Mouse (Mus musculus): Measurements from ENCODE around the gene Lrrc8d. TPM values are rescaled to one million over a fixed set of nuclear protein-coding genes. Genes with fewer than 3 reads are reported as not detected.
A peak's percentile ranks its signal among the peaks of the same experiment; 100 is the strongest.

Lrrc8d gene
- polyA plus RNA-seq, 1 experiment: 0.09 TPM

DNA sequence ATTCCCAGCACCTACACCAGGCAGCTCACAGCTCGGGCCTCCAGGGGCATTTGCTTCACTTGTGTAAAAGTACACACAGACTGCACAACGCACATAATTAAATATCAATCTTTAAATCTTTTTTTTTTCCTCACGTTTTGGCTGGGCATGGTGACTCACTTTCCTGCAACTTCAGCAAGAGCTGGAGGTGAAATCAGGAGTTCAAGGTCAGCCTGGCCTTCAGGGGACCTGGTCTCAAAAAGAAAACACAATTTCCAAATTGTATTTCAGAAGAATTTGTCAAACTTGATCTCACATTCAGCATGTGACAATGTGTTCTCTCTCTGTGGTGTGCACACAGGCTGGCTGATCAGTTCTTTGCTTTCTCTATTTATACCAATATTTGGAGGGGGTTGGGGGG lies 1.9 kb upstream of the Lrrc8d start:
- Histone ChIP-seq H3K36me3 (ENCODE audit: control insufficient read depth) (no peaks in the 10 kb centered on the region), H3K4me1 (ENCODE audit: control insufficient read depth) (peaks cover 32% of the 10 kb centered on the region), H3K4me3 (replicated peaks) (no peak overlapping the region), H3K9me3 (ENCODE audit: control insufficient read depth, low read length) (no peaks in the 10 kb centered on the region), H3K27me3 (ENCODE audit: control insufficient read depth) (peaks cover 47% of the 10 kb centered on the region)
- no peak for TF ChIP-seq TAL1 (IDR thresholded peaks at IDR 0.05; ENCODE audit: low read length)
- no peak for TF ChIP-seq GATA1 (IDR thresholded peaks at IDR 0.05; ENCODE audit: low read length)

DNA sequence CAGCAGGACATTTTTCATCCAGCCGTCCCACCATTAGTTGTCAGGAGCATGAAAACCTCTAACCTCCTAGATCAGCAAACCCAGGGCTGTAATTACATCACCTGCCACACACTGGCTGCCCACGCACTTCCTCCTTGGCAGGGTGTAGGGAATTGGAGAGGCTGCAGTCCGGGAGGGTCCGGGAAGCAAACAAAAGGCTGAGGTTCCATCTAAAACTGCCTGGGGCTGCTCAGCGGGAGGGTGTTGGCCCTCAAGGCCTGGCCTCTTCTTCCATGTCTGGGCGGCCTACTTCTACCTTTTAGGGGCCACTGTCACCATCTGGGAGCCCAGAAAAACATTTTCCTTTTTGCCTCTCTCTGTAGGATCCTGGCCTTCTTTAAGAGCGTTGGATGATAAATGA lies 1.1 kb upstream of the Lrrc8d start:
- TF ChIP-seq GATA1 (IDR thresholded peaks at IDR 0.05; ENCODE audit: low read length): no peak
- no peak for TF ChIP-seq TAL1 (IDR thresholded peaks at IDR 0.05; ENCODE audit: low read length)
- H3K9me3 ChIP-seq (ENCODE audit: control insufficient read depth, low read length): no peaks in the 10 kb centered on the region
- peaks cover 38% of the 10 kb centered on the region for H3K4me1 ChIP-seq (ENCODE audit: control insufficient read depth)
- H3K4me3 ChIP-seq (replicated peaks): no peak overlapping the region
- H3K36me3 ChIP-seq (ENCODE audit: control insufficient read depth): no peaks in the 10 kb centered on the region
- H3K27me3 ChIP-seq (ENCODE audit: control insufficient read depth): peaks cover 51% of the 10 kb centered on the region

DNA sequence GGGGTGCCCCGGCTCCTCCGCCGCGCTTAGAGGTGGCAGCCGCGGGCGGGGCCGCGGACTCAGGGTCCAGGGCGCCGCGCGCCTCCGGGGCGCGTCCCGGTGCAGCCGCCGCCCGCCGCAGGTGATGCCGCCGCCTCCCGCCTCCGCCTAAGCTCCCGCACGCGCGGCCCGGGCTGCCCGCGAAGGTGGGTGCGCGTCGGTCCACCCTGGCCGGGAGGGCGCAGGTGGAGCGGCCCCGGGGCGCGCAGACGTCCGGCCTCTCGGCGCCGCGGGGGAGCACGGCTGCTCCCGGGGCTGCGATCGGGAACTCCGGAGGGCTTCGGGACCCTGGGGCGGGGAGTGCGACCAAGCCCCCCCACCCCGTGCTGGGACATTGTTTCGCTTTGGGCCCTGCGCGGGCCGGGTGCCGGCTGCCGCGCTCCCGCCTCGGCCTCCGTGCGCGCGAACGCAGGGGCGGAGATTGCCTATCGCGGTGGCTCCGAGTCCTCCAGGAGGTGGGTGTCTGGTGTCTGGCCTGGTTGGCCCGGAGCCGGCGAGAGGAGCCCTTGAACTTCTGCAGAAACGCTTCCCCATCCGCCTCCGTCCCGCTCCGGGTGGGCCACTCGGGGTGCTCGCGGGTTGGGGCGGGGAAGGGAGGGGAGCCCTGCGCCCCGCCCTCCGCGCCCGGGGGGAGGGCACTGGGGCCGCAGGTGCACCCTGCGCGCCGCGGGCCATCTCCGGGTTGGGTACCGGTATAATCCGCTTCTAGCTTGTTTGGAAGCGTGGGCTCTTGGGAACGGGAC lies 492 bp downstream of the Lrrc8d start:
- Histone ChIP-seq H3K9me3 (ENCODE audit: control insufficient read depth, low read length) (no peaks in the 10 kb centered on the region), H3K4me1 (ENCODE audit: control insufficient read depth) (peaks cover 38% of the 10 kb centered on the region)
- TF ChIP-seq TAL1 (IDR thresholded peaks at IDR 0.05; ENCODE audit: low read length) (no peak), GATA1 (IDR thresholded peaks at IDR 0.05; ENCODE audit: low read length) (no peak)

DNA sequence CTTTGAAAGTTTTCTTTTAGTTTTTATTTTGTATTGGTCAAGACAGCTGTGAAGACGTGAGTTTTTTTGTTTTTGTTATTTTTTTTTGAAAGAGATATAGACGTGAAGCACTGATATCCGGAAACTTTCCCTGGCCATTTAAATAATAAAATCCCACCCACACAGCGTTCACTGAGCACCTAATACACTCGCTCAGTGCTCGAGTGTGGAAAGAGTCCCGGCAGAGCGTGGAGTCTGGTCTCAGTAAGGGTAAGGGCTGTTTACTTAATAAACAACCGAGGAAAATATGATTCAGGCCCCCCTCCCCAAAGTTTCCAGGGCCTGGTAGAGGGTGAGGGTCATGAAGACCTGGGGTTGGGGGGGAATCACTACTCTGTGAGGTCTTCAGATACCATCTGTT lies 1.6 kb downstream of the Lrrc8d start:
- H3K36me3 ChIP-seq (ENCODE audit: control insufficient read depth): no peaks in the 10 kb centered on the region
- peaks cover 51% of the 10 kb centered on the region for H3K27me3 ChIP-seq (ENCODE audit: control insufficient read depth)
- H3K4me1 ChIP-seq (ENCODE audit: control insufficient read depth): peaks cover 38% of the 10 kb centered on the region
- peak overlapping the region; percentile 75 for H3K4me3 ChIP-seq (replicated peaks)
- TF ChIP-seq TAL1 (IDR thresholded peaks at IDR 0.05; ENCODE audit: low read length) (no peak), GATA1 (IDR thresholded peaks at IDR 0.05; ENCODE audit: low read length) (no peak)
- H3K9me3 ChIP-seq (ENCODE audit: control insufficient read depth, low read length): no peaks in the 10 kb centered on the region

More for the DNA sequence above, 492 bp downstream of the Lrrc8d start:
- Histone ChIP-seq H3K36me3 (ENCODE audit: control insufficient read depth) (no peaks in the 10 kb centered on the region), H3K4me3 (replicated peaks) (peak overlapping the region; percentile 75), H3K27me3 (ENCODE audit: control insufficient read depth) (peaks cover 51% of the 10 kb centered on the region)

DNA sequence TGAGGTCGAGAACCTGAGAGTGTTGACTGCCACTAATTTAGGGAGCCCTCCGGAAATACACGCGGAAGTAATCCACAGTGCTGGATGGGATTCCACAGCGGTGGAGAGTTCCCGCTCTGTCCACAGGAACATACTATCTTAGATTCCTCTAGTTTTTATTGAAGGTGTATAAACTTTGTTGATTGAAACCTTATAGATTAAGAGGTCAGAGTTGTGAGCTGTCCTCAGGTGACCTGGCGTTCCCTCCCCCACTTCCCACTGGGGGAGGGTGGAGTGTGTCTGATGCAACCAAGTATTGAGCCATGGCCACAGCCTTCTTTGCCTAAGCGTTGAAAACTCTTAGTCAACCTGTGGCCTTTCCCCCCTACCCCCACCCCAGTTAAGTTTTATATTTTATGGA lies 2.1 kb downstream of the Lrrc8d start:
- Histone ChIP-seq H3K9me3 (ENCODE audit: control insufficient read depth, low read length) (no peaks in the 10 kb centered on the region), H3K36me3 (ENCODE audit: control insufficient read depth) (no peaks in the 10 kb centered on the region), H3K27me3 (ENCODE audit: control insufficient read depth) (peaks cover 51% of the 10 kb centered on the region), H3K4me3 (replicated peaks) (no peak overlapping the region), H3K4me1 (ENCODE audit: control insufficient read depth) (peaks cover 38% of the 10 kb centered on the region)
- no peak for TF ChIP-seq GATA1 (IDR thresholded peaks at IDR 0.05; ENCODE audit: low read length)
- TF ChIP-seq TAL1 (IDR thresholded peaks at IDR 0.05; ENCODE audit: low read length): no peak

DNA sequence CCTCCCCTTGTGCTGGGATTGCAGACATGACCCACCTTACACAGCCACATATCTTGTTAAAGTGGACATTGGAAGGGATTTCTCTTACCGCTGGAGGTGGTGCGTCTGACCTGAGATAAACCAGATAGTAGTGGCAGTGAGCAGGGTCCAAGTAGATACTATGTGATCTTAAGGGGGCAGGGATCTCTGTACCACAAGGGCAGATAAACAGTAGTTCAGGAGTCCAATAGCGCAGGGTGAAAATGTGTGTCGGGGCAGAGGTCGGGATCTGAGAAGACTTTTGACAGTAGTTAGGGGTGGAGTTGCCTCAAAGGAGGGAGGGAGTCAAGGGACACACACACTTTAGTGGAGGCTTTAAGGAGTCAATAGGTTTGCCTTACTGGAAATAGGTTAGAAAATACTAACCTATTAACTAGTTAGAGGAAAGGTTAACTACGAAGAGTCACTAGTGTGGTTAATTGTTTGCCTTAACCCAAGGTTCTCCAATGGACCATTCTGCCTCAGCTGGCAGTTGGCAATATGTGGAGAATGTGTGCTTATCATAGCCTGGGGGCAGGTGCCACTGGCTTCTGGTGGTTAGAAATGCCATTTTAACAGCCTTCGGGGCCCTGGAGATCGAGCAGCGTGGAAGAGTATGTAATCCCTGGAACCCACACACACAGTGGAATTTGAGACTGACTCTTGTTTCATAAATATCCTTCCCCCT lies 3.0 kb downstream of the Lrrc8d start:
- Histone ChIP-seq H3K4me3 (replicated peaks) (no peak overlapping the region), H3K27me3 (ENCODE audit: control insufficient read depth) (peaks cover 51% of the 10 kb centered on the region), H3K4me1 (ENCODE audit: control insufficient read depth) (peaks cover 40% of the 10 kb centered on the region), H3K9me3 (ENCODE audit: control insufficient read depth, low read length) (no peaks in the 10 kb centered on the region), H3K36me3 (ENCODE audit: control insufficient read depth) (no peaks in the 10 kb centered on the region)
- TF ChIP-seq TAL1 (IDR thresholded peaks at IDR 0.05; ENCODE audit: low read length) (no peak), GATA1 (IDR thresholded peaks at IDR 0.05; ENCODE audit: low read length) (no peak)

DNA sequence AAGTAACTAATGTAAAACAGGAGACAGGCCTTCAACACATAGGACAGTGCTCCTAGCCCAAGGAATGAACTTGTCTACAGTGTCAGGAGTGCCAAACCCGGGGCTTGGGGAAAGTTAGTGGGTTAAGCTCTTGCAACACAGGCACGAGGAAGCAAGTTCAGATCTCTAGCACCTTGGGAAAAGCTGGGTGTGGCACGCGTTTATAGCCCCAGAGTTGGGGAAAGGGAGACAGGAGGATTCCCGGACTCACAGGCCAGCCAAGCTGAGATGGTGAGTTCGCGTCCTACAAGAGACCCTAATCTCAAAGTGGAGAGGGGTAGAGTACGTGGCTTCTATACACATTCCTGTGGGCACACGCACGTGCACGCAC lies 3.5 kb downstream of the Lrrc8d start:
- H3K4me3 ChIP-seq (replicated peaks): no peak overlapping the region
- TF ChIP-seq TAL1 (IDR thresholded peaks at IDR 0.05; ENCODE audit: low read length): no peak
- no peaks in the 10 kb centered on the region for H3K36me3 ChIP-seq (ENCODE audit: control insufficient read depth)
- no peaks in the 10 kb centered on the region for H3K9me3 ChIP-seq (ENCODE audit: control insufficient read depth, low read length)
- H3K27me3 ChIP-seq (ENCODE audit: control insufficient read depth): peaks cover 45% of the 10 kb centered on the region
- peaks cover 40% of the 10 kb centered on the region for H3K4me1 ChIP-seq (ENCODE audit: control insufficient read depth)

DNA sequence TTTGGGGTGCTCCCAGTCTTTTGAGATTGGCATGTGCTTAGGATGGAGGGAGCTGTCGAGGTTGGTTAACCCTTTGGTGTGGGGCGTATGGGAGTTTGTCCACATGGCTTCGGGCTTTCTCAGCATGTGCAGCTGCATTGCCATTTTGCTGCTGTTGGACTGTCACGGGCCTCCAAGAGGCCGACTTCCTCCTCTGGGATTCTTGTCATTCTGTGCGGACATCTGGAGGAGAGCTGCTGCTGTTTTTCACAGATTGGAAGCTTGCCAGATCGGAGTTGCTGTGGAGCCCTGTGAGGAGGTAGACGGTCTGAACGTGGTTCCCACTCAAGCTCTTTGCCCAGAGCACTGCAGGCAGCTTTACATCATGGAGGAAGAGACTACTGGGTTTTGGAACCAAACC lies 4.8 kb downstream of the Lrrc8d start:
- Histone ChIP-seq H3K9me3 (ENCODE audit: control insufficient read depth, low read length) (no peaks in the 10 kb centered on the region), H3K4me3 (replicated peaks) (no peak overlapping the region), H3K4me1 (ENCODE audit: control insufficient read depth) (peaks cover 35% of the 10 kb centered on the region), H3K27me3 (ENCODE audit: control insufficient read depth) (peaks cover 33% of the 10 kb centered on the region), H3K36me3 (ENCODE audit: control insufficient read depth) (no peaks in the 10 kb centered on the region)
- TF ChIP-seq TAL1 (IDR thresholded peaks at IDR 0.05; ENCODE audit: low read length): no peak
- TF ChIP-seq GATA1 (IDR thresholded peaks at IDR 0.05; ENCODE audit: low read length): no peak

DNA sequence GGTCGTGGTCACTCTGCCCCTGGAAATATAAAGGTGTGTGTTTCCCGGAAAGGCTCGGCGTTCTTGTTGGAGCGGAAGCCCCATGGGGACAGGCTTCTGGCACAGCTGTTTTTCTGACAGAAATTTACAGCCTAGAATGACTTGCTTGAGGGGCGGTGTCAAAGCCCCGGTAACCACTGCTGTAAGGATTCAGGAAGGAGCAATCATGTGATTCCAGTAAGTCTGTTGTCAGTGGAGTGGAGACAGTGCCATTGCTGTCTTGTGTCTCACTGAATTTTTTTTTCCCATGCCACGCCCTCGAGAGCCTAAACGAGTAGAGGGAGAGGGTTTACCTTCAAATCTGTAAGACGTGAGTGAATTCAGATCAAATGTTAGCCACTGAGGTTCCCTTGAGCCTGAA lies 6.9 kb downstream of the Lrrc8d start:
- Histone ChIP-seq H3K9me3 (ENCODE audit: control insufficient read depth, low read length) (no peaks in the 10 kb centered on the region), H3K4me1 (ENCODE audit: control insufficient read depth) (peaks cover 23% of the 10 kb centered on the region), H3K4me3 (replicated peaks) (no peak overlapping the region), H3K27me3 (ENCODE audit: control insufficient read depth) (peaks cover 14% of the 10 kb centered on the region), H3K36me3 (ENCODE audit: control insufficient read depth) (no peaks in the 10 kb centered on the region)
- TF ChIP-seq GATA1 (IDR thresholded peaks at IDR 0.05; ENCODE audit: low read length) (no peak), TAL1 (IDR thresholded peaks at IDR 0.05; ENCODE audit: low read length) (no peak)
